Mouse (Mus musculus) adrenal gland, adult (tissue): Measurements from ENCODE around the gene Sdccag8.

Source experiments
- DNase-seq, 2 experiments: peaks; one replicate each; pipeline ENCODE4 v3.0.0; 2022 to 2023; ENCODE audit warnings: low spot score in 1 of 2; ENCODE audit not compliant: inconsistent age in 2 of 2

The Sdccag8 gene

GRCm38 (mm10) chr1:176827945-176828485 lies 13.6 kb downstream of the Sdccag8 start:
- DNase-seq, result no peak

- DNase-seq, result no peak
Measured at GRCm38 (mm10) chr1:176828666-176829065, 14.2 kb downstream of the Sdccag8 start.

GRCm38 (mm10) chr1:176832071-176832470 lies 17.6 kb downstream of the Sdccag8 start:
- no peak for DNase-seq

GRCm38 (mm10) chr1:176832607-176833006 lies 18.1 kb downstream of the Sdccag8 start:
- no peak for DNase-seq

GRCm38 (mm10) chr1:176833257-176833656 lies 18.8 kb downstream of the Sdccag8 start:
- DNase-seq, result no peak

- DNase-seq, result peak in 1 of 2 experiments; percentile 54
Measured at GRCm38 (mm10) chr1:176833948-176834347, 19.5 kb downstream of the Sdccag8 start.

- DNase-seq, result peak; percentile 17 to 60
Measured at GRCm38 (mm10) chr1:176834880-176835279, 20.4 kb downstream of the Sdccag8 start.

GRCm38 (mm10) chr1:176835501-176836294 lies 21.2 kb downstream of the Sdccag8 start:
- peak; percentile 41 to 70 for DNase-seq

- peak in 1 of 2 experiments; percentile 3 for DNase-seq
Measured at GRCm38 (mm10) chr1:176836562-176836961, 22.1 kb downstream of the Sdccag8 start.

- no peak for DNase-seq
Measured at GRCm38 (mm10) chr1:176845082-176845977, 30.9 kb downstream of the Sdccag8 start.

- DNase-seq, result no peak
Measured at GRCm38 (mm10) chr1:176847118-176847859, 32.8 kb downstream of the Sdccag8 start.

GRCm38 (mm10) chr1:176848613-176849290 lies 34.3 kb downstream of the Sdccag8 start:
- no peak for DNase-seq

GRCm38 (mm10) chr1:176849377-176849776 lies 34.9 kb downstream of the Sdccag8 start:
- no peak for DNase-seq

GRCm38 (mm10) chr1:176851401-176851800 lies 36.9 kb downstream of the Sdccag8 start:
- DNase-seq, result peak; percentile 20 to 73

- no peak for DNase-seq
Measured at GRCm38 (mm10) chr1:176852813-176853590, 38.5 kb downstream of the Sdccag8 start.

- DNase-seq, result peak; percentile 46 to 91
Measured at GRCm38 (mm10) chr1:176861981-176862644, 47.7 kb downstream of the Sdccag8 start.

GRCm38 (mm10) chr1:176870501-176870900 lies 56.0 kb downstream of the Sdccag8 start:
- DNase-seq, result no peak

GRCm38 (mm10) chr1:176871975-176872374 lies 57.5 kb downstream of the Sdccag8 start:
- no peak for DNase-seq

- no peak for DNase-seq
Measured at GRCm38 (mm10) chr1:176873463-176873862, 59.0 kb downstream of the Sdccag8 start.
